Mouse (Mus musculus) ovary, postnatal 14 days (tissue): ENCODE data around the gene Klhl5.

Source experiments
- DNase-seq: peaks from one replicate; pipeline ENCODE4 v3.0.0; 2022; ENCODE audit warnings: low spot score

Klhl5 gene

DNA sequence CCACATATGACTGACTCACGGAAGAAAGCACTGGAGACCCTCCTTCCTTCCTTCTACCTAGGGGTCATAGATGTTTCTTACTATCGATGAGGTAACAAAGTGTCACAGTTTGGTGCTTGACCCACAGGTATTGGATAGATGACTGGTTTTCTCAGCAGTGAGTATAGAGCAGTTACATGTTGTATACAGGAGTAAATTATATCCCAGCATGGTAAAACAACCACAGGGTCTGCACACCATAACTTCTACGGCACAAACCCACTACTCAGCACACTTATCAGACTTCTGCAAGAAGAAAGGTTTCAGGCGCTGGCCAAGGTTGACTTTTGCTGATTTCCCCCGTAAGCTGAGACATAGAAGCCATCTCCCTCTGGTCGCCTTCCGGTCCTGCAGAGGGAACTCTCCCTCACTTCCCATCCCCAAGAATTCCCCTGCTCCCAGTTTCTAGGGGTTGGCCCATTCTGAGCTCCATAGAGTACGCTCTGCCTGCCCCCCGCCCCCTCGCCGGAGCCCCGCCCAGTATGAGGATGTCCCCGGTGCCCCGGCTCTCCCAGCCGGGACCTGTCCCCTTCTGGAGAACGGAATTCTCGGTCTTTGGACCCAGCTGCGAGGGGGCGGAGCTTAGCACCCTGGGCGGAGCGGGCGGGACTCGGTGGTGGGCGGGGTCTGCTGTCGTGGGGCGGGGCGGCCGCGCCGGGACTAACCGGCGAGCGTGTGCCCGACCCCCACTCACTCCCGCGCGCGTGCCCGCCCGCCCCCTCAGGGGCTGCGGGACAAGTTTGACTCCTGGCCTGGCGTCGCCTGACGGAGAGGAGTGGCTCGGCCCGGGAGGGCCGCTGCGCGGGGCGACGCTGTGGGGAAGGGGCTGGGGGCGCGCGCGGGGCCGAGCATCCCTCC lies at the start of gene Klhl5:
Gene Klhl5 (plus strand): TSS at position 664 of the 897 bp plus-strand sequence.
- DNase-seq: peak; percentile 87

DNA sequence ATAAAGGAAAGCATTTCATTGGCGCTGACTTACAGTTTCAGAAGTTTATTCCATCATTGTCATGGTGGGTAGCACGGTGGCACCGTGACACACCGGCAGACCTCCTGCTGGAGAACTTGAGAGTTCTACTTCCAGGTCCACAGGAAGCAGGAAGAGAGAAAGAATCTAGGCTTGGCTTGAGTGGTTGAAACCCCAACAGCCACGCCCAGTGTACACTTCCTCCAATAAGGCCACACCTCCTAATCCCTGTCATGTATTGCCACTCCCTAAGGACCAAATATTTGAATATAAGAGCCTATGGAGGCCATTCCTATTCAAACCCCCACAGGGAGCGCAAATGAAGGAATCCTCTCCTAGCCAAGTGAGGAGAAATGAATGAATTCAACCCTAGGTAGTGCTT lies 49.7 kb upstream of the Klhl5 start:
- DNase-seq: no peak

DNA sequence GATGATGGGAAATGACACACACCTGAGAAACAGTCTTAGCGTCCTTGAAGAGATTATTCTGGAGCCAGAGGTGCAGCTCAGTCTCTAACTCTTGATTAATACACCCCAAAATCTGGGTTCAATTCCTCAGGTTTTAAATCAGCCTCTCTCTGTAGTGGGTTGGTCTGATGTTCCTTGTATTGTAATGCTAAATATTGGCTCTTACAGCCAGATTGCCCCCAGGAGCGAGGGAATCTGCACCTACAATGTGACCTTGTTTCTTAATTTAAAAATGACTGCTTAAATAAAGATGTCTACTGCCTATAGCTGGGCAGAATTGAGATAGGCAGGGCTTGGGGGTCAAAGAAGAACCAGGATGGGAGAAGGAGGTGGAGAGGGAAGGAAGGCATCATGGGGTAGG lies 47.5 kb upstream of the Klhl5 start:
- no peak for DNase-seq

DNA sequence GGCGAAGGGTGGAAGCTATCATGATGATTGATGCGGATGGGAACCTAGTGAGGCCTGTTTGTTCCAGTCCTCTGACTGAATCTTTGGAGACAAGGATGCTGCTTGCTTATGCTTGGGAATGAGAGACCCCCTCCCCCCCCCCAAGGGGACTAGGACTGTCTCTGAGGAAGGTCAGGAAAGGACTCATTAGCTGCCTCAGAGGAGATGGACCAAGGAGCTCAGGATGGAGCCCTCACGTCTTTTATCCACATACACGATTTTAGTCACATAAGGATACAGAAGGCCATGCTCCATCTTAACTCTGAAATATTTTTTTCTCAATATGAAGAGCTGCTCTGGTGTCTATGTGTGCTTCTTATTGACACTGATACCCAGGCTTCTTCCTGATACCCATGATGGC lies 45.1 kb upstream of the Klhl5 start:
- no peak for DNase-seq

DNA sequence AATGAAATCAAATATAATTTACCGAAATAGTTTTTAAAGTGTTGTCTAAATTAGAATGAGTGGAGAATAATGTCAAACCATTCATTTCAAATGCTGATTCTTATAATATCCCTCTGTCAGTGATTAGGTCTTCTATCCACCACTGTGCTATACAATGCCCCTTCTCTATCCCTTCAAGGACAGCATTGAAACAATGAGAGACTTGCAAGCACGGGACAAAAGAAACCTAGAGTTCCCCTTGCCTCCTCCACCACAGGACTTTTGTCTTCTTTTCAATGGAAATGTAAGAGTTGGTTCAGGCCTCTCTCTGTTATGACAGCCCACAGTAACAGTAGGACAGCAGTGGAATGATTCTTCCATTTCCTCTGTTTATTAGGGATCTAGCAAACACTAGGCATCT lies 44.1 kb upstream of the Klhl5 start:
- DNase-seq: no peak

DNA sequence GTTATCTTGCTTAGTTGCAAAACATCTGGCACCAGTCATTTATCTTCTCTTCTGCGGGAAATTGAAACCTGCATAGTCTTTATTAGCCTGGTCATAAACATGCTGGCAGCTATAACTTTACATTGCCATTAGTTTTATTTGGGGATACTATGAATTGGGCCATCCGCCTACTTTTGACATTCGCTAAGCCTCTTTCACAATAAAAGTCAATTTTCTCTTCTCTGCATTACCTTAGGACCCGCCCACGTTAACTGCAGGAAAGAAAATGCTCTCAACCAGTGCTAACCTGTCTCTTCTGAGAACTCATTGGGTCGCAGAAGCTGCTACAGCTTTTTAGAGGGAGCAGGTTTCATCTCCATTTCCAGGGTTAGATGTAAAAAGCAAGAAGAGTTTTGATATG lies 39.2 kb upstream of the Klhl5 start:
- no peak for DNase-seq

DNA sequence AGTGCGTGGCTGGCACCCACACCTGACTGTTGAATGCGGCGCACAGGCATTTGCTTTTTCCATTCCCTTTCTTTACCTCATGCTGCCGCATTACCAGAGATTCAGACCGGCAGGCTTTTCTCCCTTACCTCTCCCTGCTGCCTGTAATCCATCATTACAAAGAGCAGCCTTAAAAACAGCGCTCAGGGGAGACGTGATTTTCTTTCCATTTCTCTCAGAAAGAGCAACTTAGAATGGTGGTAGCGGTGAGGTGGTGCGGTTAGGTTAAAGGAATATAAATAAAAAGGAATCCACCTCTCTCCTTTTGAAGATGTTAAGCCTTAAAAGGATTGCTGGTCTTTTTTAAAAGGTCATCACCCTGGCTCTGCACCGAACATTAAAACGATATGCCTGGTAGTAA lies 37.5 kb upstream of the Klhl5 start:
- no peak for DNase-seq

DNA sequence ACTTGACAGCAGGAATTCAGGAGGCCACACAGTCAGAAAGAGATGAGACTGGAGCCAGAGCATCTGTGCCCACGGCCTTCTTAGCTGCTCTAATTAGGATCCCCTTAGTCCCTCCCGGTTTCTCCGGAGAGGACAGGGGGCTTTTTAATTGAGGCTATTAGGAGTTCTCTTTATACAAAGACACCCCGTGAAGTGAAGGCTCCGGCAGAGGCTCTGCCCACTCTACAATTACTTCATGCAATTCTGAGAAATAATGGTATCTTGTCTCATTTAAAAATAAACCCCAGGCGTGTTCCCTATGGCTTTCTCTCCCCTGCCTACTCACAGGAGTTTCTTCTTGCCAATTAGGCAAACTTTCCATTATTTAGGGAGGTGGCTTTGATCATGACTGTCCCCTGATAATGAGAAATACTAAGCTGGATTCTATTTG lies 35.6 kb upstream of the Klhl5 start:
- DNase-seq: no peak

DNA sequence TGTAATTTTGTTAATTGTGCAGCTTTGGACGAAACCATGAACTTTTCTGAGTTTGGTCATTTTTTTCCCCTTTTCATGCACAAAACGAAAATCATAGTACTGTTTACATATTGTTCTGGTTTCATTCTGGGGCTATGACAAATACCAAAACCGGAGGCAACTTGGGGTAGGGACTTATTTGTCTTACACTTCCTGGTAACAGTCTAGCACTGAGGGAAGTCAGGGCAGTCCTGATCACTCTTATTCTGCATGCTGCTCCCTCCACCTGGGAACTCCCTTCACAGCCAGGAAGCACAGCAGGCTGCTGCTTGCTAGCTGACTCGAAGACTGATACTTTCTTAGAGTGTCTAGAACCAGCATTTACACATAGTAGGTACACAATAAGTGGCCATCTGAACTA lies 34.1 kb upstream of the Klhl5 start:
- no peak for DNase-seq

DNA sequence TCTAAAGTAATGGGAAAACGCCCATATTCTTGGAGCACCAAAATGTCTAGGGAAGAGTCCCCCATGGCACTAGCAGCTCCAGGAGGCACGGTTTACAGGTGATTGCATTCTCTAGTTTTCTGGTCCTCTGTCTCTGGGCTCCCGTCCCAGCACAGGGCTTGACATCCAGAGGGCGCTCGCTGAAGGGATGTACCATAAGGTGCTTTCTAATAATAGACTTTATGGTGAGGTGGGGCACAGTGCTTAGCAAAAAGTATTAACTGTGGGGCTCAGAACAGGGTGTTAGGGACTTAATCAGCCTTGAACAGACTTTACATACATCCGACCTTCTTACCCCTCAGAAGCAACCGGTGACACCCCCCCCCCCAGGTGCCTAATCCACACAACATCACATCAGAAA lies 32.6 kb upstream of the Klhl5 start:
- no peak for DNase-seq

DNA sequence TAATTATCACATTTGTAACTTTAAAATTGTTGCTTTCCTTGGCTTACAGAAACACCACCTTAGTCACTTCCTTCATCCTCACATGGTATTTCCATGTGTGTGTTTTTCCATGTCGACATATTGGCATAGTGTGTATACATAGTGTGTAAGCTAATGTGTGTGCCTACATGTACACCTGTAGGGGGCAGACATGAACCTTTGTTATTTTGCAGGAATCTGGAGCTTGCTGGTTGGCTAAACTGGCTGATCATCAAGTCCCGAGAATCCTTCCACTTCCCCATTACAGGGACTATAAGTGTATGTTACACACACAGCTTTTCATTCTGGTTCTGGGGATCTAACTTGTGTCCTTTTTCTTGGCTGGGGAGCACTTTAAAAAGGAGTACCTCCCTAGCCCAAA lies 31.3 kb upstream of the Klhl5 start:
- no peak for DNase-seq

DNA sequence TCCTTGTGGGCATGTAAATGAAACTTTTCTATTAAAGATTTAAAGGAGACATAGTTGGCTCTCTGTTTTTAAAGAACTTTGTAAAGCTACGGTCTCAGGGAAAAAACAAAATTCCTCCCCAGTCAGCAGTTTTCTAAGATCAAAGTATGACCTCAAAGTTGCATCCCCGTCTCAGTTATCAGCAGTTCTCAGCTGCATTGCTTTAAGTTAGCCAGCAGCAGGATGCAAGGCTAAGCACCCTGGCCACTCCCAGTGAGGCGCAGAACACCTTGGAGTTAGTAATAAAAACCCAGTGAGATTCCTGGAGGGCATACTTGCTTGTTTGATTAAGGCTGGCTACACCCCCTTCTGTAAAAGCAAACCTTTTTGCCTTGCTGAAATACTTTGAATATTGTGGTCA lies 30.6 kb upstream of the Klhl5 start:
- DNase-seq: no peak

DNA sequence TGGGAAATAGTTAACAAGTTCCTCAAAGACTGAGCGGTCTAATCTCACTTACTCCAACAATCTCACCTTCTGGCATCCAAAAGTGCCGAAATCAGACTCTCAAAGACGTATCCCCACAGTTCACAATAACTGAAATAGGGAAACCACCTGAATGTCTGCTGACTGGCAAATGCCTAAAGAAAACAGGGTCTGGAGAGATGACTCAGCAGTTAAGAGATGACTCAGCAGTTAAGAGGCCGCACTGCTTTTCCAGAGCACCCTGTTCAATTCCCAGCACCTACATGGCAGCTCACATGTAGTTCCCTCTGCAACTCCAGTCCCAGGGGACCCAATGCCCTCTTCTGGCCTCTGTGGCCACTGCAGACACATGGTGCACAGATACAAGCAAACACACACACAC lies 29.3 kb upstream of the Klhl5 start:
- DNase-seq: no peak

DNA sequence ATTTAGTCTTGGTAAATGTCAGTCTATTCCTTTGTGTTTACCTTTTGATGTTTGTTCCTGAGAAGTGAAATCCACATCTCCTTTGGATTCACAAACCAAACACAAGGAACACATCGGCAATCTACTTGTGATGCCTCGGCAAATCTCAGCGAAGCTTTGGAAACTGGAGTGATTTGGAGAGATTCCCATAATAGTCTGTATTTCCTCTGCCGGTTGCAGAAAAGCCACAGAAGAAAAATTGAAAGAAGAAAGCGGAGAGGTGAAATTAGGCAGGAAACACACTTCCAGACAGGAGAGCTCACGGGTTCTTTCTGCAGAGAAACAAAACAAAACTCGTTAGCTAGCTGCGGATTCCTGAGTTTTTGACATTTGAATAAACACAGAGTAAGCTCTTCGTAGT lies 27.5 kb upstream of the Klhl5 start:
- DNase-seq: no peak

DNA sequence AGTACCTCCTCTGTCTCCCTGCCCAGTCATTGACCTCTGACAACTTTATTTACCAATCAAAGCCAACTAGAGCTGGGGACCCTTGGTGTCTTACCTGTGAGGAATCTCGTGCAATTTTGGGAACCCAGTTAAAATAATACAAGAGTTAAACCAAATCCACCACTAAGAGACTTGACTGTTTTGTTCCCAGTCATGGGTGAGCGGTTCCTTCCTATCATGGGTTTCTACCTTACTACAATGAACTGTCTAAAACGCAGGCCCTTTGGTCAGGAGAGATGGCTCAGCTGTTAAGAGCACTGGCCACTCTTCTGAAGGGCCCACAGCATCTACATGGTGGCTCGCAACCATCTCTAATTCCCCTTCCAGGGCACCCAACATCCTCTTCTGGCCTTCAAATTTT lies 25.5 kb upstream of the Klhl5 start:
- no peak for DNase-seq

DNA sequence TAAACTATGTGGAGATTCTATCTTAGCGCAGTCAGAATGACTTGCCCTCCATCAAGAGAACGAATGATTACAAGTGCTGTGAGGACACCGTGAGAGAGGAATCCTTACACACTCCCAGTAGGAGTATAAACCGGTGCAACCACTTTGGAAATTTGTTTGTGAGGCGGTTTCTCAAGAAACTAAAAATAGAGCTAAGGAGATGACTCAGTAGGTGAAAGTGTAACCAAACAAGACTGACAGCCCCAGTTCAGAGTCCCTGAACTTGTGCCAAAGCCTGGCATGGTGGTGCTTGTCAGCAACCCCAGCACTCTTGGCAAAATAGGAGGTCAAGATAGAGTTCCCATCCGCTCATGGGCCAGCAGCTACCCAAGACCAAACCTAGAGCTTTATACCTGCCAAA lies 20.8 kb upstream of the Klhl5 start:
- DNase-seq: no peak

DNA sequence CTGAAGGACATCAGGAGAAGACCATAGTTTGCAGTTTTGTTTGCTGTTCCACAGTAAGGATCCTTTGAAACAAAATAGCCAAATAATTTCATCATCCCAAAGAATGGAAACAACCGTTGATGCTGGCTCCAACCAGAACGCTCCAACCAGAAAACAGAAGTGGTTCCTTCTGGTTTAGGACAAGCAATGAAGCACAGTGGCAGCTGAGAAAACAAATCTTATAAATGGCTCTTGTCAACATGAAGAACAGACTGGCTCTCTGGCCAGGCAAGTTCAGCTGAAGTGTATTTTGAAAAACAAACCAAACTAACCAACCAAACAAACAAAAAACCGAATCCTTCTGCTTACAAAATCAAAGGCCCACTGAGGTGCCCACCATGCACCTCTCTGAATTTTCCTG lies 17.6 kb upstream of the Klhl5 start:
- DNase-seq: no peak

DNA sequence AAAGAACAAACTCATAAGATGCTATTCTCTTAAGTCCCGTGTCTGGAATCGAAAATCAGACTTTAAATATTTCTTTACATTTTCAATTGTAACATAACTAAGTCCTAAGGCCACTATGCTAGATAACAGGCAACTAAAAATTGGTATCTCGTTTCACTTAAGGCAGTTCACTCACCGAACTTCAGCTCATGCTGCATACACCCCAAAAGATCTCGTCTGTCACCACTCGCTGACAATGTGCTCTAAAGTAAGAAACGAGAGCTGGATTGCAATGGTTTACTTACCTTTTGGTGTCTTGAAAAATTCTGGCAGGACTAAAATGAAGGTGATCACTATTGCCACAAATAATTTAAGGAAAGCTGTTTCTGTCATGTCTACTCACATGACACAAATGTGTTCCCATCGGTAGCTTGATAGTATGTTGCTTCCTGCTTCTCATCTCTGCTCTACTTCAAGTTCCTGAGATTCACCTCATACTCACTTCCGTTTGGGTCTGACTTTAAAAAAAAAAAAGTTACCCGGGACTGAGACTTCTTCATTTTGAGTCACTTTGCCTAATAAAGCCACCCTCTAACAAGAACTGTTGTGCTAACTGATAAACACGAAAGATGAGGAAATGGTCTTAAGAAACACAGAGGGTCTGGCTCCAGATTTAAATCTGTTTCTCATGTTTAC lies 16.0 kb upstream of the Klhl5 start:
- no peak for DNase-seq

DNA sequence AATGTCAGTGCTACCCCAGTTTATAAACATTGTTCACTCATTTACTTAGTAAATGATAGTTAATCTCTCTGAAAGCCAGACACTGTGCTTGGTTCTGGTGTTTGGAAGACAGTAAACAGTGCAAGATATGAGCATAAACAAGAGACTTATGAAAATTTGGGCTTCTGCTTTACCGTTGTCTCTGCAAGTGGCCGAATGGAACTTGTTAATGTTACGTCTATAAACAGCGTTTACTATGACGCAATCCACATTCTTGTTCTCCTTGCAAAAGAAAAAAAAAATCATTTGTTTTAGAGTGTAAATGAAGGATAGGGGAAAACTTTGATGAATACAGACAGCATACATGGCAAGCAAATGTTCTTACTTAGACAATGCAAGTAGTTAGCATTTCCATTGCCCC lies 15.4 kb upstream of the Klhl5 start, which contains the start of gene Tmem156:
Gene Tmem156 (minus strand): TSS at position 212 of the 400 bp plus-strand sequence.
- no peak for DNase-seq

DNA sequence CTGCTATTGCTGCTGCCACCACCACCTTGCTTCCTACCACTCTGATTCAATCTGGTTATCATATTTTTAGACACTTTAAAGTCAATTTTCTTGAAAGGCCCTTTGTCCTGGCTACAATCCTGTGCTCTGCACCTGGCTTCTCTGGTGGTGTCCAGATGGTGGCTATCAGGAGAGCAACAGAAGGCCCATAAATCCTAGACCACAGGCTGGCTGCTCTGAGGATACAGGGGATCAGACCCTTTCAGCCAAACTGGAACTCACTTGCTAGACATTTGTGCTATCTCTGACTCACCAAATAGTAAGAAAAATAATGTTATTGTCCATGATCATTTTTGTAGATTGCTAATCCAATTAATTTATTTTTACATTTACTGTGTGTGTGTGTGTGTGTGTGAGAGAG lies 13.6 kb upstream of the Klhl5 start:
- no peak for DNase-seq

DNA sequence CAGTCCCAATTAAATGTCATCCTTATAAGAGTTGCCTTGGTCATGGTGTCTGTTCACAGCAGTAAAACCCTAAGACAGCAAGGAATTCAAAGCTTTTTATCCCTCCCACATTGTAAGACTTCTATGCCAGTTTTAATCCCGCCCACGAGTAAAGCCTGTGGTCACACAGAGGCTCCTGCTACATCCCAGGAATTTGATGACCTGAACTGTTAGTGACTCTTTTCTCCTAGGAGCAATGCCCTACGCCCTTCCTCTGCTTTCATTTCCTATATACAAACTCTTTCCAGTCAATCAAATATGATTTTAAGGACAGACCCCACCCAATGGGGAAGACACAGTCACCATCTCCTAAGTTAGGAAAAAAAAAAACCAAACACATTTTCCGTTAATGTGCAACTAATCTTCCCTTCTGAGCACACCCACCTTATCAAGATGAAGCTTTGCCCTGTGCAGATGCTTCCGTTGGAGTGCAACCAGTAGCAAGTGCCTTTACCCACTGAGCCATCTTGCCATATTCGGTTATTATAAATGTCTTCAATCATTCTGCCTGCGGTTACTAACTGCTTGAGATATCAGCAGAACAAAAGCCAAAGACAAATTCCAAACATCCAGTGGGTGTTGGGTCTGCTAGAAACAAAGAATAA lies 12.3 kb upstream of the Klhl5 start:
- DNase-seq: no peak

DNA sequence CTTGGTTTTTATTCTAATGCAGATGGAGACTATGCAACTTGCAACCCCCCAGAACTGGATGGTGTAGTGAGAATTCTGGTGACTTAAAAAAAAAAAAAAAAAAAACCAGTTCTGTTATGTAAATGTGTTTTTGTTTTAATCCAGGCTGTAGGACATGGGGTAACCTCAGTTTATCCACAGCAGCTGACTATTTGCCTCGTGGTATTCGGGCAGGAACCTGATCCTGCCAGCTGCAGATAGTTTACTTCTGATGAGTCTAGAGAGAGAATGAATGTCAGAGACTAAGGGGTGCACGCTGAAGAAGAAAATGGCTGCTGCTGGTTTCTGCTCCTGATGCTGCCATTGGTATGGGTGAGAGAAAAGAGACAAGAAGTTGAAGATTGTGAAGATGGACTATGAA lies 11.3 kb upstream of the Klhl5 start:
- no peak for DNase-seq

DNA sequence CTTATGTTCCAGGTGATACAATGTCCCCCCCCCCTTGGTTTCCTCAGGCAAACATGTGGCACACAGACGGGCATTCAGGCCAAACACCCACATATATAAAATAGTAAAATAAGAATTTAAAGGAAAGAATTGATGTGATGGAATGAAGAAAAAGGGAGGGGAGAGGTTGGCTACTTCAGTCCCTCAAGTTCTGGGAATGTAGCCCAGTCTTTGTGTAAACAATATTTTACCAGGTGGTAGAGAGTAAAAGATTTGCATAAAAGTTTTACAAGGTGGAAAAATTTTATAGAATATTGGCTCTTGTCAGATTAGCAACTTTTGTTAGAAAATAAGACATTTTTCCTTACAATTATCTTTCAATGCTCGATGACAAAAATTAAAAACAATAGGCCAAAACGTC lies 10.5 kb upstream of the Klhl5 start:
- DNase-seq: no peak
